Mouse (Mus musculus) heart, adult 2 months (tissue): Measurements from ENCODE around the gene Tbx15.

ENCODE experiments used
- CTCF ChIP-seq: fragments of 200-600 bp; IDR thresholded peaks from 2 replicates; pipeline ENCODE4 v1.8.1; 2022; ENCODE audit warnings: antibody characterized with exemption, mild to moderate bottlenecking, moderate library complexity
- EP300 ChIP-seq: fragments of 200-500 bp; IDR thresholded peaks from 2 replicates; pipeline ENCODE4 v1.6.1; 2011; ENCODE audit warnings: low read depth, low read length, control low read depth; ENCODE audit not compliant: insufficient read depth
- POLR2A ChIP-seq: fragments of 200-500 bp; IDR thresholded peaks from 2 replicates; pipeline ENCODE4 v1.6.1; 2011; ENCODE audit warnings: mild to moderate bottlenecking, low read depth, low read length, control low read depth; ENCODE audit not compliant: insufficient read depth

GRCm38 (mm10) chr3:99208416-99208815 lies 31.8 kb upstream of the Tbx15 start:
- no peak for TF ChIP-seq CTCF
- no peak for TF ChIP-seq EP300
- TF ChIP-seq POLR2A: no peak
